Mouse (Mus musculus) MEL (cell line): ENCODE results near the gene Krt13. TPM values are rescaled to one million over a fixed set of nuclear protein-coding genes. Genes with fewer than 3 reads are reported as not detected.

Source experiments
- DNase-seq: peaks from one replicate; pipeline ENCODE4 v3.0.0; 2011; ENCODE audit warnings: low read depth, low spot score
- H3K27ac ChIP-seq: 2 replicates; pipeline ENCODE4 v1.5.1; 2012; ENCODE audit warnings: low read depth, mild to moderate bottlenecking, control low read depth, low read length, moderate library complexity; ENCODE audit not compliant: control insufficient read depth
- H3K27me3 ChIP-seq, 2 experiments: fragments of 150-350 bp in 1 of 2; sonication (generic) in 1 of 2; 2 replicates each; pipeline ENCODE4 v1.6.1; 2012; ENCODE audit warnings: low read length in 2 of 2, mild to moderate bottlenecking in 2 of 2, improper control_type of control experiment in 1 of 2, moderate library complexity in 1 of 2; ENCODE audit not compliant: insufficient read depth in 2 of 2, control insufficient read depth in 1 of 2
- H3K36me3 ChIP-seq, 2 experiments: 2 replicates each; pipeline ENCODE4 v1.6.1; 2012 to 2014; ENCODE audit warnings: low read length in 2 of 2, improper control_type of control experiment in 1 of 2, inconsistent platforms in 1 of 2, mild to moderate bottlenecking in 1 of 2; ENCODE audit not compliant: insufficient read depth in 2 of 2, control insufficient read depth in 1 of 2
- H3K4me1 ChIP-seq, 2 experiments: fragments of 150-350 bp in 1 of 2; sonication (generic) in 1 of 2; 2 replicates each; pipeline ENCODE4 v1.6.1; 2012; ENCODE audit warnings: low read length in 2 of 2, improper control_type of control experiment in 1 of 2, mild to moderate bottlenecking in 1 of 2; ENCODE audit not compliant: insufficient read depth in 2 of 2, control insufficient read depth in 1 of 2
- H3K4me3 ChIP-seq, 2 experiments: fragments of 150-350 bp in 1 of 2; sonication (generic) in 1 of 2; 2 replicates each; pipeline ENCODE4 v1.5.1; 2012; ENCODE audit warnings: low read depth in 2 of 2, low read length in 2 of 2, mild to moderate bottlenecking in 2 of 2, moderate library complexity in 2 of 2, control low read depth in 1 of 2, improper control_type of control experiment in 1 of 2; ENCODE audit not compliant: control insufficient read depth in 1 of 2, insufficient read depth in 1 of 2
- H3K79me2 ChIP-seq: 2 replicates; pipeline ENCODE4 v1.6.1; 2012; ENCODE audit warnings: mild to moderate bottlenecking, low read length, moderate library complexity; ENCODE audit not compliant: control insufficient read depth, poor library complexity, insufficient read depth
- H3K9ac ChIP-seq: 2 replicates; pipeline ENCODE4 v1.6.1; 2012; ENCODE audit warnings: low read depth, mild to moderate bottlenecking, control low read depth, low read length, moderate library complexity; ENCODE audit not compliant: control insufficient read depth, poor library complexity, severe bottlenecking
- H3K9me3 ChIP-seq: fragments of 150-350 bp; sonication (generic); replicated peaks from 2 replicates; pipeline ENCODE4 v1.6.1; 2012; ENCODE audit warnings: mild to moderate bottlenecking, low read length, improper control_type of control experiment, moderate library complexity; ENCODE audit not compliant: insufficient read depth
- CHD1 ChIP-seq: IDR thresholded peaks from 2 replicates; pipeline ENCODE4 v1.6.1; 2012; ENCODE audit warnings: low read depth, mild to moderate bottlenecking, inconsistent platforms, low read length, improper control_type of control experiment
- E2F4 ChIP-seq: IDR thresholded peaks from 2 replicates; pipeline ENCODE4 v1.6.1; 2011; ENCODE audit warnings: low read depth, low read length, improper control_type of control experiment, borderline replicate concordance
- ELF1 ChIP-seq: IDR thresholded peaks from 2 replicates; pipeline ENCODE4 v1.6.1; 2014; ENCODE audit warnings: low read depth, mild to moderate bottlenecking, inconsistent platforms, low read length, improper control_type of control experiment, moderate library complexity
- GABPA ChIP-seq: IDR thresholded peaks from 2 replicates; pipeline ENCODE4 v1.6.1; 2012; ENCODE audit warnings: low read depth, mild to moderate bottlenecking, inconsistent platforms, low read length, improper control_type of control experiment, moderate library complexity
- HCFC1 ChIP-seq: IDR thresholded peaks from 2 replicates; pipeline ENCODE4 v1.6.1; 2012; ENCODE audit warnings: low read depth, mild to moderate bottlenecking, inconsistent platforms, low read length, improper control_type of control experiment, moderate library complexity
- MAFK ChIP-seq: IDR thresholded peaks from 2 replicates; pipeline ENCODE4 v1.6.1; 2011; ENCODE audit warnings: low read depth, mild to moderate bottlenecking, low read length, improper control_type of control experiment, borderline replicate concordance
- RCOR1 ChIP-seq: IDR thresholded peaks from 2 replicates; pipeline ENCODE4 v1.6.1; 2012; ENCODE audit warnings: low read depth, mild to moderate bottlenecking, inconsistent platforms, low read length, improper control_type of control experiment
- SMC3 ChIP-seq: IDR thresholded peaks from 2 replicates; pipeline ENCODE4 v1.6.1; 2011; ENCODE audit warnings: low read depth, low read length, improper control_type of control experiment
- UBTF ChIP-seq: IDR thresholded peaks from 2 replicates; pipeline ENCODE4 v1.6.1; 2012; ENCODE audit warnings: low read depth, mild to moderate bottlenecking, inconsistent platforms, low read length, improper control_type of control experiment, moderate library complexity, borderline replicate concordance; ENCODE audit not compliant: insufficient read depth
- USF1 ChIP-seq: IDR thresholded peaks from 2 replicates; pipeline ENCODE4 v1.6.1; 2014; ENCODE audit warnings: low read depth, mild to moderate bottlenecking, inconsistent platforms, low read length, improper control_type of control experiment, moderate library complexity
- ZKSCAN1 ChIP-seq: IDR thresholded peaks from 2 replicates; pipeline ENCODE4 v1.6.1; 2012; ENCODE audit warnings: low read depth, mild to moderate bottlenecking, inconsistent platforms, low read length, improper control_type of control experiment, moderate library complexity
- ZNF384 ChIP-seq: IDR thresholded peaks from 2 replicates; pipeline ENCODE4 v1.6.1; 2012; ENCODE audit warnings: low read depth, mild to moderate bottlenecking, inconsistent platforms, low read length, improper control_type of control experiment
- polyA plus RNA-seq, 2 experiments: library from polyadenylated mRNA; stranded (reverse) in 1 of 2; unstranded in 1 of 2; fragments of >175 nt in 1 of 2; fragments of >200 nt in 1 of 2; gene quantifications; 2 replicates each; pipeline versions ENCODE4 v1.2.1 to v1.2.4; 2012; ENCODE audit warnings: low replicate concordance in 2 of 2, low read depth in 1 of 2; ENCODE audit not compliant: insufficient read length in 2 of 2, insufficient read depth in 1 of 2, missing spikeins in 1 of 2
- total RNA-seq: library from RNA; depleted of rRNA; stranded (reverse); fragments of 300-350 nt; gene quantifications from 2 replicates; pipeline ENCODE4 v1.2.3, GENCODE M21; 2012

The Krt13 gene
- total and polyA plus RNA-seq, 3 experiments: not detected

DNA sequence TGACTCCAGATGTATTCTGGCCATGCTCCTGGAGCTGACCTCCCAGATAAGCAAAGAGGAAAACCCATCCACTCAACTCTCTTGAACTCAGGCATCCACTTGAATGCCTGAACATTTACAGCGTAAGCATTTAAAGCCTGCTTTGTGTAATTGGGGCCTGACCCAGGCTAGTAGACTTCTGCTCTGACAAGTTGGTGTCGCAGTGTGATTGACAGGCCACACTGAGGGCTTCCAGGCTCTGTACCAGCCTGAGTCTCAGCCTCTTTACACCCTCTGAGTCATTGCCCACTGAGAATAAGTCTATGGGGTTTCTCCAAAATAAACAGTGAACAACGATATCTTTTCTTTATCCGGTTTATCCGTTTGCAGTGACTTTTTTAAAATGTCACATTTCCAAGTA lies 1.0 kb downstream of the Krt13 start:
- H3K4me1 ChIP-seq: no peaks in the 10 kb centered on the region
- TF ChIP-seq ZNF384 (no peak), HCFC1 (no peak), CHD1 (no peak), SMC3 (no peak), GABPA (no peak), ELF1 (no peak), MAFK (no peak), E2F4 (no peak), ZKSCAN1 (no peak)
- H3K9ac ChIP-seq: no peak overlapping the region
- H3K79me2 ChIP-seq: no peaks in the 10 kb centered on the region
- H3K4me3 ChIP-seq: no peak overlapping the region
- no peaks in the 10 kb centered on the region for H3K9me3 ChIP-seq
- H3K27ac ChIP-seq: no peak overlapping the region
- H3K36me3 ChIP-seq: no peaks in the 10 kb centered on the region
- DNase-seq: no peak
- no peaks in the 10 kb centered on the region for H3K27me3 ChIP-seq

DNA sequence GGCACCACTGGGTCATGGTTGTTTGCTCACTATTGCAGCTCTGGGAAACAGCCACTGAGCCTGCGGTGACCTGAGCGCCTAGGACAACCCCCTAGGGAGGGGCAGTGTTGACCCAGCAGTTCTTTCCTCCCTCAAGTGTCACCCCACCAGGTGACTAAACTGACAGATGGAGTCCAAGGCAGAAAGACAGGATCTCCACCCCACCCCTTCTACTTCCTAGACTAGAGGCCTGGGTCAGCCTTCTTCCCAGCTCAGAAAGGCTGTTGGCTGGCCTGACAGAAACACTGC lies 7.7 kb downstream of the Krt13 start:
- Histone ChIP-seq H3K27me3 (no peaks in the 10 kb centered on the region), H3K4me3 (no peak overlapping the region), H3K27ac (no peak overlapping the region), H3K79me2 (no peaks in the 10 kb centered on the region), H3K9ac (no peak overlapping the region), H3K9me3 (no peaks in the 10 kb centered on the region), H3K36me3 (no peaks in the 10 kb centered on the region), H3K4me1 (no peaks in the 10 kb centered on the region)
- TF ChIP-seq HCFC1: no peak
- no peak for TF ChIP-seq USF1
- no peak for TF ChIP-seq RCOR1
- DNase-seq: no peak

DNA sequence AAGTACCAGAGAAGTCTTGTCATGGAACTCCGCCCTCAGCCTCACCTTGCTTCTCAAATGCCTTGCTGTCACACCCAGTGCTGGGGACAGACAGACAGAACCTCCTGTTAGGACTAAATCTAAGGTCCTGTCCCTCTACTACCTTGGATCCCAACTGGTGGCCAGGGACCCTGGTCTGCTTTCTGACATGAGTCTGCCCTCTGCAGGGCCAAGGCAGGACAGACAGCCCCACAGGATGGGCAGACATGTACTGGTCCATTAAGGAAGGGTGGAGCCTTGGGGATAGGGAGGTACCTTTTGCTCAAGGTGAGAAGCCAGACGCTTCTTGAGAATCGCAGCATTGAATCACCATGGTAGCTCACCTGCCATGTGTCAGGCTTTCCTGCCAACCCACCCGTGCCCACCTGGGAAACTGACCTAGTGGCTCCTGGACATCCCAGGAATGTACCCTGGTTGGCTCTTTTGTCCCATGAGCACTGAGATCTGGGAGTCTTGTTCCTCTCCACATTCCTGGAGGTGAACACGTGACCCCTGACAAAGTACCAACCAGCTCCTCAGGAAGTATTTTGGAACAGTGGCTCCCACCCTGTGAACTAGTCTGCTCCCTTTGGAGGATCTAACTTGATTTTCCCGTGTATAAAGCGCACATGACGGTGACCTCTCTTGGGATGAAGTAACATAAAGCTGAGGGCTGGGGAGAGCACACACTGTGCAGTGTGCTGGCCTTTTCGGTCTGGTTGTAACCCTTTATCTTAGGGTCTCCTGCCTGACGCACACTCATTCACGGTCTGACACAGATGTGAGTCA lies 8.2 kb downstream of the Krt13 start:
- Histone ChIP-seq H3K4me3 (no peak overlapping the region), H3K36me3 (no peaks in the 10 kb centered on the region), H3K27me3 (no peaks in the 10 kb centered on the region), H3K27ac (no peak overlapping the region), H3K79me2 (no peaks in the 10 kb centered on the region), H3K9ac (no peak overlapping the region)
- TF ChIP-seq UBTF: no peak
- TF ChIP-seq E2F4: no peak
- TF ChIP-seq, all 39 proteins: peak for 0
- H3K9me3 ChIP-seq: no peaks in the 10 kb centered on the region
- H3K4me1 ChIP-seq: no peaks in the 10 kb centered on the region
- no peak for DNase-seq
